Mouse (Mus musculus) embryo, embryonic 11.5 days (tissue): ENCODE data around the gene Pde4d.
A peak's percentile ranks its signal among the peaks of the same experiment; 100 is the strongest.

ENCODE experiments used
- DNase-seq: peaks from one replicate; pipeline ENCODE4 v3.0.0-alpha.2; 2012; ENCODE audit warnings: low read depth, low spot score

The Pde4d gene

GRCm38 (mm10) chr13:109746492-109746891 lies 1296.7 kb downstream of the Pde4d start:
- DNase-seq, result no peak

GRCm38 (mm10) chr13:109752236-109752863 lies 1302.6 kb downstream of the Pde4d start:
- DNase-seq, result no peak

- DNase-seq, result no peak
These were observed 1307.1 kb downstream of the Pde4d start for GRCm38 (mm10) chr13:109756854-109757253.

- no peak for DNase-seq
These were observed 1309.5 kb downstream of the Pde4d start for GRCm38 (mm10) chr13:109759201-109759600.

- no peak for DNase-seq
These were observed 1311.3 kb downstream of the Pde4d start for GRCm38 (mm10) chr13:109761081-109761480.

- no peak for DNase-seq
These were observed 1325.0 kb downstream of the Pde4d start for GRCm38 (mm10) chr13:109774791-109775190.

GRCm38 (mm10) chr13:109775197-109775596 lies 1325.4 kb downstream of the Pde4d start:
- DNase-seq, result no peak

GRCm38 (mm10) chr13:109776116-109776515 lies 1326.4 kb downstream of the Pde4d start:
- DNase-seq, result peak; percentile 94

- DNase-seq, result no peak
These were observed 1327.2 kb downstream of the Pde4d start for GRCm38 (mm10) chr13:109776995-109777394.

GRCm38 (mm10) chr13:109777441-109777840 lies 1327.7 kb downstream of the Pde4d start:
- no peak for DNase-seq

GRCm38 (mm10) chr13:109778297-109778835 lies 1328.6 kb downstream of the Pde4d start:
- DNase-seq, result no peak

GRCm38 (mm10) chr13:109781466-109781865 lies 1331.7 kb downstream of the Pde4d start:
- no peak for DNase-seq

GRCm38 (mm10) chr13:109788604-109789003 lies 1338.9 kb downstream of the Pde4d start:
- no peak for DNase-seq

- DNase-seq, result no peak
These were observed 1339.4 kb downstream of the Pde4d start for GRCm38 (mm10) chr13:109789151-109789550.

GRCm38 (mm10) chr13:109790045-109790715 lies 1340.4 kb downstream of the Pde4d start:
- no peak for DNase-seq

GRCm38 (mm10) chr13:109793918-109794317 lies 1344.2 kb downstream of the Pde4d start:
- DNase-seq, result no peak

- DNase-seq, result no peak
These were observed 1348.9 kb downstream of the Pde4d start for GRCm38 (mm10) chr13:109798651-109799050.

- DNase-seq, result no peak
These were observed 1352.5 kb downstream of the Pde4d start for GRCm38 (mm10) chr13:109802201-109802600.

GRCm38 (mm10) chr13:109806193-109806966 lies 1356.6 kb downstream of the Pde4d start:
- DNase-seq, result no peak

- DNase-seq, result no peak
These were observed 1357.3 kb downstream of the Pde4d start for GRCm38 (mm10) chr13:109807036-109807435.

GRCm38 (mm10) chr13:109807446-109807845 lies 1357.7 kb downstream of the Pde4d start:
- DNase-seq, result no peak

- no peak for DNase-seq
These were observed 1358.3 kb downstream of the Pde4d start for GRCm38 (mm10) chr13:109808039-109808438.
